Mouse (Mus musculus) liver, embryonic 16.5 days (tissue): ENCODE data around the gene Best3. TPM values are rescaled to one million over a fixed set of nuclear protein-coding genes. Genes with fewer than 3 reads are reported as not detected.
"Not testable (repeated sequence)": the region's sequence is repeated elsewhere in the genome, so short reads cannot be mapped to it uniquely, and the experiment has no call there.

Source experiments
- ATAC-seq: fragments of 200-750 bp; cut with Nextera tagmentation; 2 replicates; pipeline ENCODE4 v1.8.0; 2017; ENCODE audit warnings: low read depth, mild to moderate bottlenecking, moderate number of reproducible peaks, moderate library complexity
- H3K27ac ChIP-seq: fragments of 300-500 bp; sonication (generic); 2 replicates; pipeline ENCODE4 v1.5.1; 2014; ENCODE audit warnings: mild to moderate bottlenecking, low read length
- H3K27me3 ChIP-seq: fragments of 300-500 bp; sonication (generic); 2 replicates; pipeline ENCODE4 v1.6.1; 2014; ENCODE audit warnings: low read depth, low read length, mixed read lengths; ENCODE audit not compliant: control insufficient read depth, insufficient read depth
- H3K36me3 ChIP-seq: fragments of 300-500 bp; sonication (generic); 2 replicates; pipeline ENCODE4 v1.6.1; 2014; ENCODE audit warnings: mild to moderate bottlenecking; ENCODE audit not compliant: control insufficient read depth, insufficient read depth
- H3K4me1 ChIP-seq: fragments of 300-500 bp; sonication (generic); 2 replicates; pipeline ENCODE4 v1.6.1; 2014; ENCODE audit warnings: low read depth, low read length, mixed read lengths; ENCODE audit not compliant: control insufficient read depth
- H3K4me2 ChIP-seq: fragments of 300-500 bp; sonication (generic); 2 replicates; pipeline ENCODE4 v1.6.1; 2014; ENCODE audit warnings: low read depth, low read length, mixed read lengths
- H3K4me3 ChIP-seq: fragments of 300-500 bp; sonication (generic); 2 replicates; pipeline ENCODE4 v1.5.1; 2014; ENCODE audit warnings: low read depth, mild to moderate bottlenecking, low read length
- H3K9ac ChIP-seq: fragments of 300-500 bp; sonication (generic); 2 replicates; pipeline ENCODE4 v1.6.1; 2014; ENCODE audit warnings: low read depth, low read length
- H3K9me3 ChIP-seq: fragments of 300-500 bp; sonication (generic); replicated peaks from 2 replicates; pipeline ENCODE4 v1.6.1; 2016; ENCODE audit warnings: low read length; ENCODE audit not compliant: control insufficient read depth
- WGBS: fragments of 180-500 bp; shearing (Covaris S2); extraction: QIAGEN DNeasy Blood & Tissue Kit; methylation state at CpG from one replicate; pipeline ENCODE4 v1.1.7; 2014; ENCODE audit not compliant: insufficient replicate concordance; 5-methylcytosine and 5-hydroxymethylcytosine counted together
- polyA plus RNA-seq: library from polyadenylated mRNA; unstranded; fragments of >200 nt; fragmentation: Nextera tagmentation; extraction: Ambion mirVana; gene quantifications from 2 replicates; pipeline ENCODE4 v1.2.1, GENCODE M21; 2015

Best3 gene
- polyA plus RNA-seq, 1 experiment from 2014 or later: 0.07 TPM

GRCm38 (mm10) chr10:117040355-117040754, 54.2 kb downstream of the Best3 start:
- H3K4me2 ChIP-seq: no peak overlapping the region
- peaks cover 3% of the 10 kb centered on the region; the same call in 1 of the 2 replicates for H3K27me3 ChIP-seq
- H3K4me3 ChIP-seq: no peak overlapping the region
- H3K36me3 ChIP-seq: no peaks in the 10 kb centered on the region
- H3K9ac ChIP-seq: no peak overlapping the region
- H3K4me1 ChIP-seq: no peaks in the 10 kb centered on the region
- no peak for ATAC-seq
- no peak overlapping the region for H3K27ac ChIP-seq
- H3K9me3 ChIP-seq: no peaks in the 10 kb centered on the region
- 60% methylated on average over 6 of the region's 6 CpGs for WGBS

GRCm38 (mm10) chr10:117042295-117042694, 56.2 kb downstream of the Best3 start:
- ATAC-seq: no peak
- Histone ChIP-seq H3K27ac (no peak overlapping the region), H3K4me1 (no peaks in the 10 kb centered on the region), H3K4me3 (no peak overlapping the region), H3K9ac (no peak overlapping the region), H3K4me2 (no peak overlapping the region), H3K9me3 (no peaks in the 10 kb centered on the region), H3K36me3 (no peaks in the 10 kb centered on the region), H3K27me3 (peaks cover 7% of the 10 kb centered on the region)
- WGBS: 44% methylated on average over 14 of the region's 14 CpGs

GRCm38 (mm10) chr10:117043497-117044166, 57.5 kb downstream of the Best3 start:
- H3K9ac ChIP-seq, H3K27me3 ChIP-seq, H3K4me1 ChIP-seq, H3K4me3 ChIP-seq, H3K4me2 ChIP-seq, H3K36me3 ChIP-seq, H3K9me3 ChIP-seq, H3K27ac ChIP-seq: not testable (repeated sequence)
- 43% methylated on average over 15 of the region's 16 CpGs for WGBS
- peak; percentile 39; the same call in 1 of the 2 replicates for ATAC-seq

GRCm38 (mm10) chr10:117045175-117046056, 59.3 kb downstream of the Best3 start, which contains the start of gene Lrrc10:
Lrrc10 (plus strand) TSS chr10:117045341.
- ATAC-seq: 0 out of 2 replicates have a peak, but pooled peaks have one; percentile 7
- Histone ChIP-seq H3K9ac (no peak within 1 kb of the TSS), H3K27me3 (peaks cover 7% of the 10 kb centered on the region), H3K36me3 (peaks cover 8% of the 10 kb centered on the region), H3K9me3 (no peaks in the 10 kb centered on the region), H3K4me2 (no peak within 1 kb of the TSS), H3K4me3 (no peak within 1 kb of the TSS), H3K27ac (no peak within 1 kb of the TSS), H3K4me1 (no peaks in the 10 kb centered on the region)
- 48% methylated on average over 40 of the region's 40 CpGs for WGBS

- WGBS: 65% methylated on average over 4 of the region's 4 CpGs
- Histone ChIP-seq H3K4me1 (no peaks in the 10 kb centered on the region), H3K4me3 (no peak overlapping the region), H3K9me3 (no peaks in the 10 kb centered on the region), H3K9ac (no peak overlapping the region), H3K36me3 (peaks cover 45% of the 10 kb centered on the region), H3K27me3 (peaks cover 7% of the 10 kb centered on the region), H3K4me2 (no peak overlapping the region), H3K27ac (no peak overlapping the region)
- no peak for ATAC-seq
These were observed 63.1 kb downstream of the Best3 start for GRCm38 (mm10) chr10:117049253-117049652.

- no peak overlapping the region for H3K4me2 ChIP-seq
These were observed 64.0 kb downstream of the Best3 start for GRCm38 (mm10) chr10:117049961-117050597.

GRCm38 (mm10) chr10:117055668-117056067, 69.6 kb downstream of the Best3 start:
- Histone ChIP-seq H3K9ac (no peak overlapping the region), H3K27me3 (no peaks in the 10 kb centered on the region), H3K4me3 (no peak overlapping the region), H3K27ac (no peak overlapping the region), H3K36me3 (peaks cover 90% of the 10 kb centered on the region), H3K4me1 (peaks cover 4% of the 10 kb centered on the region; the same call in 1 of the 2 replicates), H3K4me2 (no peak overlapping the region), H3K9me3 (no peaks in the 10 kb centered on the region)
- WGBS: 87% methylated on average over 4 of the region's 4 CpGs
- no peak for ATAC-seq

More at GRCm38 (mm10) chr10:117049961-117050597, 64.0 kb downstream of the Best3 start:
- no peak overlapping the region for H3K9ac ChIP-seq
- WGBS: 68% methylated on average over 4 of the region's 4 CpGs
- no peak for ATAC-seq
- H3K27ac ChIP-seq: no peak overlapping the region
- peaks cover 6% of the 10 kb centered on the region for H3K27me3 ChIP-seq
- no peaks in the 10 kb centered on the region for H3K4me1 ChIP-seq
- H3K36me3 ChIP-seq: peaks cover 51% of the 10 kb centered on the region
- H3K9me3 ChIP-seq: no peaks in the 10 kb centered on the region
- no peak overlapping the region for H3K4me3 ChIP-seq

GRCm38 (mm10) chr10:117062894-117063253, 76.8 kb downstream of the Best3 start:
- Histone ChIP-seq H3K27ac (peak overlapping the region; percentile 81), H3K27me3 (no peaks in the 10 kb centered on the region), H3K36me3 (peaks cover 36% of the 10 kb centered on the region), H3K4me1 (peaks cover 7% of the 10 kb centered on the region; the same call in 1 of the 2 replicates), H3K4me3 (peak overlapping the region; percentile 86), H3K9ac (peak overlapping the region; percentile 79), H3K4me2 (peak overlapping the region; percentile 93), H3K9me3 (no peaks in the 10 kb centered on the region)
- 1% methylated on average over 15 of the region's 15 CpGs for WGBS
- ATAC-seq: peak; percentile 17
